Mouse (Mus musculus) MEL (cell line): ENCODE results near the gene Rapgef1.
A peak's percentile ranks its signal among the peaks of the same experiment; 100 is the strongest.

Experiments used
- CHD1 ChIP-seq: IDR thresholded peaks from 2 replicates; pipeline ENCODE4 v1.6.1; 2012; ENCODE audit warnings: low read depth, mild to moderate bottlenecking, inconsistent platforms, low read length, improper control_type of control experiment
- CTCF ChIP-seq, 3 experiments: IDR thresholded peaks in 2 of 3; conservative IDR thresholded peaks in 1 of 3; 2 replicates each; pipeline ENCODE4 v1.5.1; 2011 to 2012; ENCODE audit warnings: low read length in 3 of 3, low read depth in 2 of 3, mild to moderate bottlenecking in 2 of 3, improper control_type of control experiment in 1 of 3, inconsistent platforms in 1 of 3, mixed read lengths in 1 of 3, moderate library complexity in 1 of 3; ENCODE audit not compliant: control insufficient read depth in 1 of 3, insufficient read depth in 1 of 3, poor library complexity in 1 of 3, severe bottlenecking in 1 of 3
- EP300 ChIP-seq, 2 experiments: IDR thresholded peaks; 2 replicates each; pipeline ENCODE4 v1.6.1; 2011; ENCODE audit warnings: improper control_type of control experiment in 2 of 2, low read length in 2 of 2, low read depth in 1 of 2, mild to moderate bottlenecking in 1 of 2
- HCFC1 ChIP-seq: IDR thresholded peaks from 2 replicates; pipeline ENCODE4 v1.6.1; 2012; ENCODE audit warnings: low read depth, mild to moderate bottlenecking, inconsistent platforms, low read length, improper control_type of control experiment, moderate library complexity
- JUND ChIP-seq: IDR thresholded peaks from 2 replicates; pipeline ENCODE4 v1.6.1; 2011; ENCODE audit warnings: low read depth, mild to moderate bottlenecking, improper control_type of control experiment, low read length
- KAT2A ChIP-seq: conservative IDR thresholded peaks from 2 replicates; pipeline ENCODE4 v1.6.1; 2012; ENCODE audit warnings: low read depth, low read length, improper control_type of control experiment, inconsistent platforms
- MAFK ChIP-seq: IDR thresholded peaks from 2 replicates; pipeline ENCODE4 v1.6.1; 2011; ENCODE audit warnings: low read depth, mild to moderate bottlenecking, low read length, improper control_type of control experiment, borderline replicate concordance
- NELFE ChIP-seq: IDR thresholded peaks from 2 replicates; pipeline ENCODE4 v1.6.1; 2011; ENCODE audit warnings: low read depth, low read length, improper control_type of control experiment
- POLR2AphosphoS2 ChIP-seq: IDR thresholded peaks from 2 replicates; pipeline ENCODE4 v1.6.1; 2011; ENCODE audit warnings: low read length, improper control_type of control experiment

GRCm38 (mm10) chr2:29619484-29620300 lies at the start of gene Rapgef1:
- peak; percentile 96 to 100 (median 98) for TF ChIP-seq CTCF (IDR thresholded peaks at IDR 0.05 in 2 of 3, conservative IDR thresholded peaks at IDR 0.05 in 1 of 3; ENCODE audit: control insufficient read depth in 1 of 3, insufficient read depth in 1 of 3, low read depth in 2 of 3, low read length in 3 of 3, poor library complexity in 1 of 3, severe bottlenecking in 1 of 3)
- TF ChIP-seq NELFE, result no peak; the same call in 1 of the 2 replicates
- TF ChIP-seq EP300 (IDR thresholded peaks at IDR 0.05; ENCODE audit: low read depth in 1 of 2, low read length in 2 of 2), result 0 out of 4 replicates have a peak, but pooled peaks of 1 of the 2 experiments have one; percentile 51
- no peak for TF ChIP-seq JUND
- no peak for TF ChIP-seq POLR2AphosphoS2
- TF ChIP-seq MAFK, result no peak
- peak; percentile 81 for TF ChIP-seq HCFC1
- no peak for TF ChIP-seq CHD1
- TF ChIP-seq KAT2A, result no peak; the same call in 1 of the 2 replicates
